Mouse (Mus musculus) monocyte, adult 5-6 weeks (primary cell): ENCODE data around the gene Vezf1. TPM values are rescaled to one million over a fixed set of nuclear protein-coding genes. Genes with fewer than 3 reads are reported as not detected.

Source experiments
- ATAC-seq: fragments of 153-309, 156-312 bp; replicated peaks from 2 replicates; pipeline ENCODE4 v1.8.0; 2017; ENCODE audit warnings: mild to moderate bottlenecking; ENCODE audit not compliant: low TSS enrichment, insufficient number of reproducible peaks, severe bottlenecking, poor library complexity, low FRiP score
- total RNA-seq: library from RNA; stranded (forward); fragments of 200-1000, 200-491, 200-594 nt; gene quantifications from 3 replicates; pipeline ENCODE4 v1.2.3, GENCODE M21; 2017

The Vezf1 gene
- total RNA-seq, 1 experiment from 2014 or later = 45.9 TPM

- peak; percentile 87 for ATAC-seq
These were observed 18.9 kb downstream of the Vezf1 start for GRCm38 (mm10) chr11:88086737-88087627.

DNA sequence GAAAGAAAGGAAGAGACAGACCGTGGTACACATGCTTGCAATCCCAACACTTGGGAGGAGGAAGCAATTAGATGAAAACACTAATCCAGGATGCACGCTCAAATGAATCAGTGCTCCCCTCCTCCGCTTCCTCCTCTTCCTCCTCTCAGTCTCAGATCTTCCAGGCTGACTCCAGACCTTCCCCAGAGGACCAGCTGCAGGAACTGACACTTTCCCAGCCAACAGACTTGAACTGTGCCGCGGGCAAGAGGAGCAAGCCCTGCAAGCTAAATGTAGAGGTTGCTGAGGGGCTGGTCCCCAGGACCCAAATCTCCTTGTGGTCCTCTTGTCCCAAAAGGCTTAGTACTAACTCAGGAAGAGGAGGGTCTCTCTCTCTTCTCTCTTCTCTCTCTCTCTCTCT, 21.1 kb downstream of the Vezf1 start:
- ATAC-seq = no peak

- no peak for ATAC-seq
These were observed 22.2 kb downstream of the Vezf1 start for GRCm38 (mm10) chr11:88090293-88090692.

- ATAC-seq = peak; percentile 47; the same call in 1 of the 2 replicates
These were observed 23.9 kb downstream of the Vezf1 start for GRCm38 (mm10) chr11:88091949-88092348.

GRCm38 (mm10) chr11:88097173-88097572, 29.1 kb downstream of the Vezf1 start:
- ATAC-seq = no peak

- no peak for ATAC-seq
These were observed 30.1 kb downstream of the Vezf1 start, which contains the start of gene Cuedc1 for GRCm38 (mm10) chr11:88098021-88098729. Gene Cuedc1 (plus strand): TSS chr11:88098058.

DNA sequence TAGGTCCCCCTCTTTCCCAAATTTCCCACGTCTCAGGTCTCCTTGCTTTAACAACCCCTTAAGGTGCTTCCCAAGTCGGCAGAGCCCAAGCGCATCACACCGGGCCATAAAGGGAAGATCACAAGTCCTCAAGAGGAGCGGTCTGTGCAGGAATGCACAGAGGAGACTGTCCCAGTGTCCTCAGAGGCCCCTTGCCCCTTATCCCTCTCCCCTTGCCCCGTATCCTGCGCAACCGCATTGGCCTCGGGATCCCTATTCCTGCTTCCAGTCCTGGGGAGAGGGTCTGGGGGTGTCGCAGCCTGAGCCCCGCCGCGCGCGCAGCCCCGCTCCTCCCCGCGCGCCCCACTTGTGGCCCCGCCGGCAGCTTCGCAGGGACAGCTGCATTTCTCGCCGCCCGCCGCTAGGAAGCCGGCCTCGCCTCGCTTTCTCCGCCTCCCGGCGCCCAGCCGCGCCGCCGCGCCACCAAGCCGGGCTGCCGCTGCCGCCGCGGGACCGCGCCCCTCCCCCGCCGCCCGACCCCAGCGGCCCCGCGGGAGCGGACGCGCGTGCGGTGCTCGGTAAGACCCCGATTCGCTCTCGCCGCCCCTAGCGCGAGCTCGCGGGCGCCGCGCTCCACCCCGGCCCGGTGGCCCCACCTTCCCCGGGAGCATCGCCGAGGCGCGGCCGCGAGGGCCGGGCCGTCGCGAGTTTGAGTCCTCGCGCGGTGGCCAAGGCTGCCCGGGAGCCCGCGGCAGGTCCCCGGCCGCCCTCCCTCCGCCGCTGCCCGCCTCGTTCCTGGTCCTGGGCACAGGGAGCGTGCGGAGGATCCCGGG, 30.9 kb downstream of the Vezf1 start:
- ATAC-seq = peak; percentile 40; the same call in 1 of the 2 replicates

- ATAC-seq = no peak
These were observed 31.5 kb downstream of the Vezf1 start for GRCm38 (mm10) chr11:88099599-88100023.

DNA sequence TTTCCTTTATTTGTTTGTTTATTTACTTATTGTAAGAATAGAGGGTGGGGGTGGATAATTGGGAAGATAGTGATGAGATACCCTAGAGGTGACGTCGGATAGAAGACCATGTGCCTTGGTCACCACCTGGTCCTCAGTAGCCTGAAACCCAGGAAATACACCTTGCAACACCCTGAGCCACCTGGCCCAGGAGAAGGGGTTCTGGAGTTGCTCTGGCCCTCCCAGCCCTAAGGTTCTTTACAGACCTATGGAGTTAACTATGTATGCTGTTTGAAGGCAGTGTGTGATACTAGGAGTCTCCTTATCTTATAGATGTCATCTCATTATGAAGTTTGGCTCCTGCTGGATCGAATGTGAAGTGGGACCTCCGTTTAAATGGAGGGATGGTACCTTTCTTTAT, 32.1 kb downstream of the Vezf1 start:
- no peak for ATAC-seq

- ATAC-seq = no peak
These were observed 35.3 kb downstream of the Vezf1 start for GRCm38 (mm10) chr11:88103214-88103941.

DNA sequence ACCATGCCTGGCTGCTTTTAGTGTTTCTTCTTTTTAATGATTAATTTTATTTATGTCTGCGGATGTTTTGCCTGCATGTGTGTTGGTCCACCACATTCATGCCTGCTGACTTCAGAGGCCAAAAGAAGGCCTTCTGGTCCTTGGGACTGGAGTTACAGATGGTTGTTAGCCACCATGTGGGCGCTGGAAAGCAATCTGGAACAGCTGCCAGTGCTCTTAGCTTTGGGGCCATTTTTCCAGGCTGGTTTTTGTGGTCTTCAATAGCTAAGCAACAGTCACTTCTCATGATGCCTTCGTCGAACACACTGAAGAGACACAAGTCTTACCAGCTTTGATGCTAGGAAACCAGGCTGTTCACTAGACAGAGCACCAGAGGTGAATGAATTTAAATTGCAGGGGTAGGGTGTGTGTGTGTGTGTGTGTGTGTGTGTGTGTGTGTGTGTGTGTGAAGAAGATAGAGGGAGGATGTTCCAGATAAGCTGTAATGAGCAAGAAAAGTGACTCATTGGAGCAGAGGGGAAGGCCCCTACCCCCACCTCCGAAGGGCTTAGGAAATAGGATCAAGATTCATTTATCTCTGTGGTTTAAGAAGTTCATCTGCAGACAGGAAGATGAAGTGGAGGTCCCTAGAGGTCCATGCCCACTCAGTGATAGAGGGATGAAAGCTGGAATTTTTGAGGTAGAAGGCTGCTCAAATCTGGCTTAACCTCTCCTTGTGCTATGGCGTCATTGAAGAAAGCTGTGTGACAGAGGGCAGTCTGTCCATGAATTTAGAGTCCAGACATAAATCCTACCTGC, 37.6 kb downstream of the Vezf1 start:
- no peak for ATAC-seq

DNA sequence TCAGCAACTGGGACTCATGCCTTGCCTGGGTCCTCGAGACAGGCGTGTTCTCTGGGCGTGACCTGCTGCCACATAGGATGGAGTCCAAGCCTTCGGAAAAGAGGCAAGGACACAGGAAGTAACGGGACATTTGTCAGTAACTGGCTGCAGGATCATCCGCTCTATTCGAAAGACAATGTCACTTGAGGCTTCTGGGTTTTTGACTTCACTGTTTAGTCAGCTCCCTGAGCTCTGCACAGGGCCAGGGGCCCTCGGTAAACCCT, 38.1 kb downstream of the Vezf1 start:
- no peak for ATAC-seq

- ATAC-seq = peak; percentile 96
These were observed 39.3 kb downstream of the Vezf1 start for GRCm38 (mm10) chr11:88107365-88107764.

DNA sequence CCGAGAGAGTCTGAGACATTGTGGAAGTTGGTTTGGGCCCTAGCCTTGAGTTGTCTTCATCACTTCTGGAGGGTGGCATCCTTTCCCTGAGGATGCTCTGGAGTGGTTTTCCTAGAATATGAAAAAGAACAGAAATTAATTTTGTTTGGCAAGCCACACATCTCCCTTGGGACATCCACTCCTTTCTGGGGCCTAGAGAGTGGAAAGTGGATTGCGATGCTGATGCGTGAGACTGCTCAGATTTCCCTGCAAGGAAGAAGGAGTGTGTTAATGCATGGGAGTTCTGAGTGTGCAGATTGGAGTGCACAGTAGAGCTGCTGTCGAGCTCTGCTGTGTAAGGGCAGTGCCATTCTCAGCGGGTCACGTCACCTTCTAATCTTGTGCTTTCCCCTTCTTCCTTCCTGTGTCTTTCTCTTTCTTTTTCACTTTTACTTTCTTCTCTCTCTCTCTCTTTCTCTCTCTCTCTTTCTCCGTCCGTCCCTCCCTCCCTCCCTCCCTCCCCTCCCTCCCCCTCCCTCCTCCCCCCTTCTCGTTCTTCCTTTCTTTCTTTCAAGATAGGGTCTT, 42.0 kb downstream of the Vezf1 start:
- ATAC-seq = no peak

GRCm38 (mm10) chr11:88112078-88112477, 44.0 kb downstream of the Vezf1 start:
- ATAC-seq = no peak

GRCm38 (mm10) chr11:88112677-88113333, 44.7 kb downstream of the Vezf1 start:
- ATAC-seq = no peak
